Mouse (Mus musculus) brain, embryonic 14.5 days (tissue): ENCODE results near the gene Gm44503.

Experiments
- CTCF ChIP-seq: fragments of 200-500 bp; IDR thresholded peaks from 2 replicates; pipeline ENCODE4 v1.5.1; 2012; ENCODE audit warnings: inconsistent platforms, mild to moderate bottlenecking, moderate library complexity, borderline replicate concordance; ENCODE audit not compliant: insufficient read depth, insufficient read length; ENCODE audit errors: extremely low read depth
- POLR2A ChIP-seq: fragments of 200-500 bp; IDR thresholded peaks from 2 replicates; pipeline ENCODE4 v1.6.1; 2012; ENCODE audit warnings: mild to moderate bottlenecking, inconsistent platforms, borderline replicate concordance; ENCODE audit not compliant: poor library complexity, insufficient read depth, insufficient read length, severe bottlenecking; ENCODE audit errors: extremely low read depth

GRCm38 (mm10) chr9:73031421-73031820 lies 72.8 kb downstream of the Gm44503 start:
- TF ChIP-seq POLR2A (no peak), CTCF (no peak)
